Mouse (Mus musculus) ovary, postnatal 14 days (tissue): ENCODE measurements around the gene Gpr88.
A peak's percentile ranks its signal among the peaks of the same experiment; 100 is the strongest.

Experiments
- DNase-seq: peaks from one replicate; pipeline ENCODE4 v3.0.0; 2022; ENCODE audit warnings: low spot score

The Gpr88 gene

DNA sequence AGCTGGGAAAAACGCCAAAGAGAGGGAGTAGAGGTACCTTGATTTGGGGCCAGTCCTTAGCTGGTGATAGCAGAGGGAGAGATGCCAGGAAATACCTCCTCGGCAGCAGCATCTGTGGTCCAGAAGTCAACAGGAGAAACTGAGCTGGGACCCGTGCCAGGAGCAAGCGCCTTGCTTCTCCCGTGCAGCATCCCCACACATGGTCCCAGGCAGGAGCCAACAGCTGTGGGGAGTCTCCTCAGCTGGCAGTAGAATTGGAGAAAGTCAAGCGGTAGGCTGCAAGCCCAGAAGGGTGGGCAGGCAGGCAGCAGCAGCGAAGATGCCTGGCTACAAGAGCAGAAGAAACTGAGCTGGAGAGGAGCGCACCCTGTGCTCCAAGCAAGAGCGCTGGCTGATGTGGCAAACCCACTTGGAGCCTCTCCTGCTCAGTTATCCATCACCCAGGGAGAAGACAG lies at the start of gene Gpr88:
Gene Gpr88 (minus strand): TSS at position 427 of the 455 bp plus-strand sequence.
- DNase-seq = peak; percentile 61

DNA sequence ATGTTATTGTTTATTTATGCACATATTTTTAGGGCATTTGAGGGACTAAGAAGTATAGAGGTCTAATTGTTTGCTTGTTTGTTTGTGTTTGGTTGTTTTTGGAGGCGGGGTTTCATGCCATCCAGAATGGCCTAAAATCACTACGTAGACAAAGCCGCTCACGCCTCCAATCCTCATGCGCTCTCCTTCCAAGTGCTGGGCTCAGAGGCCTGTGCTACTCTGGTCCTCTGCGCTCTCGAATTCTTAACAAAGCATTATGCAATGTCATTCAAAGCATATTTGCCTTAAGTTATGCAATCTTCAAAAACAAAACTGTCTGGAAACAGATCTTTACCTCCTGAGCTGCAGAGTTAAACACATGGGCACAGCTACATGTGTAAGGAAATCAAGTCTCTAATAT lies 49.3 kb upstream of the Gpr88 start:
- no peak for DNase-seq

DNA sequence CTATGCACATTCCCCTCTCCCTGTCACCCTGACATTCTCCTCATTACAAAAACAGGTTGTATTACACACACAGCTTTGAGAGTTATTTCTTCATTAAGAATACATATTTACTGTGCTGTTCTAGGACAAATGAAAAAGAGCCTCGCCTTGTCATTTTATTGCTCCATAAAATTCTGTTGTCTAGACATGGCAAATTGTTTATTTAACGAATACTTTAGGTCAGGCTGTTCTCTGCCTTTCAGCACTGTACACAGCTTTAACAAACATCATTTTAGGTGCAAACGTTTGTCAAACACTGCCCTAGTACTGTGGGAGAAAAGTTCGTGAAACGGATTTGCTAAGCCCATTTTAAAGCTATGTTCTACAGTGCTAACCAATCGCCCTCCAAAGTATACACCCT lies 48.5 kb upstream of the Gpr88 start:
- DNase-seq = no peak

DNA sequence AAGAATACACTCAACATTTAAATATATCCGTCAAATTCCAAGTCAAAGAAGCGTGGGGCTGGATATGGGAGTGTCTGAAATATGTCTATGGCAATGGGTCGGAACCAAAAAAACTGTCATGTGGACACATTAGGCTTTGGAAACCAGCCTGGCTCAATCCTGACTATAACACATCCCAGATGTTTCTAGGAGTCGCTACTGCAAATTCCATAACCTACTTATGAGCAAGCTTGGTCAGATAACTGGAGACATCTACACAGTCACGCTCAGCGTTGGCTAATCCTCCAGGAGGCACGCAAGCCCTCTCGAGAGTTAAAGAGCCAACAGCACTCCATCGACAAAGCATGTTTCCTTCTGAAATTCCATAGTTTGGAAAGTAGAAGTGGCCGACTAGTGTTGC lies 45.4 kb upstream of the Gpr88 start:
- DNase-seq = no peak

DNA sequence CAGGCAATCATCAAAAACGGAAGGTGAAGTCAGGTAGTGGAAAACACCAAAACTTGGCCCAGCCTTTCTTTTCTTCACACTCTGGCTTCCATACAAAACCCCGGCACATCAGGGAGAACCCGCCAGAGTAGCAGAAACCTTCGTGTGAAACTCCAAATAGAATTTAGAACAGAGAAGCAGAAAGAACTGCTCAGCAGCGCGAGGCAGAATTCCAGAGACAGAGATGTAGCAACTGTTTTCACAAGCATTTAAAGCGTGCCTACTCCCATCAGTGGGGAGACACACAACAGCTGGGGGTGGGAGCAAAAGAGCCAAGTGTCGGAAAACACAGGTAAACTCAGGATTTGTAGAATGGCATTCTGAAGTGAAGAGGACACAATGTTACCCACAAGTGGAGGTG lies 44.7 kb upstream of the Gpr88 start:
- DNase-seq = no peak

DNA sequence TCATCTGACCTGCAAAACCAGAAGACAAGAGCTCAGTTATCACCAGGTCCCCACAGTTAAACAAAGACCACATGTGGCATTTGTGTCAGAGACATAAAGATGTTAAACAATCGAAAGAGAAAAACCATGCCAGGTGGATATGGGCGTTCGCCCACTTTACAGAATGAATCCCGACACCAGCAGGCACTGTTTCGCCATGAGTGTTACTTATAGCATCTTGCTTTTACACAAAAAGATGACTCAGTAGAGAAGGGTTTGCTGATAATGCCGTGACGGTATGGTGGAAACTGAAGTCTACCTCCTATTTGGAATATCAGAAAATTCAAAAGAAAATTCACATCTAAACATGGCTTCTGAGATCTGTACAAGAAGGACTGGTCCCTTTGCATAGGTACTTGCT lies 43.9 kb upstream of the Gpr88 start:
- no peak for DNase-seq

DNA sequence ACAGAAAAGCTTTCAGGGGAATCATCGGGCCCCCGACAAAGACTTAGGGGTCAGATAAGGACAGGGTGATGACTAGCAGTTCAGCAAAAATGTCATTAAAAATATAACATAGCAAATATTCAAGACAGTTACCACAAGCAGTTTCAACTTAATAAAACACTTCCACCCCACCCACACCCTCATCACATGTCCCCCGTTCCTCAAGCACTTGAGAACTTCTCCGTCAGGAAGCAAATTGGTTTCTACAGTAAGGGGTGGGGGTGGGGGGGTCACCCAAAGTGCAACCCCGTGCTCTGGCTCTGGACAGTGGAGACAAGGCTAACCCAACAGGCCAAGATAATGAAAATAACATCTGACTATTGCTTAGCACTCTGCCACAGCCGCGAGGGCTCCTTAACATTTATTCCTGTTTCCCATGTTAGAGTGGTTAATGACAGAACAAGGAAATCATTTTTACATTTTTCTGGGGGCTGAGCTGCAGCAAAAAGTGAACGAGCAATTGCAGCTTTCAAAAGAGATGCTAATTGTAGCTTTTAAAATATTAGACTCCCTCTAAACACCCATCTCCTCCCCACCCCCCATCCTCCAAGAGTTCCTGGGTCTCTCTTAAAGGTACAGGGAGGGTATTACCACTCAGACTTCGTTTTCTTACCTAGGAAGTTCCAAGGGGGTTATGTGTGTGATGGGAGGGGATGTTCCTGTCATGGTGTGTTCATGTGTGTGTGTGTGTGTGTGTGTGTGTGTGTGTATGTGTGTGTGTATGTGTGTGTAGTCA lies 36.9 kb upstream of the Gpr88 start:
- no peak for DNase-seq

DNA sequence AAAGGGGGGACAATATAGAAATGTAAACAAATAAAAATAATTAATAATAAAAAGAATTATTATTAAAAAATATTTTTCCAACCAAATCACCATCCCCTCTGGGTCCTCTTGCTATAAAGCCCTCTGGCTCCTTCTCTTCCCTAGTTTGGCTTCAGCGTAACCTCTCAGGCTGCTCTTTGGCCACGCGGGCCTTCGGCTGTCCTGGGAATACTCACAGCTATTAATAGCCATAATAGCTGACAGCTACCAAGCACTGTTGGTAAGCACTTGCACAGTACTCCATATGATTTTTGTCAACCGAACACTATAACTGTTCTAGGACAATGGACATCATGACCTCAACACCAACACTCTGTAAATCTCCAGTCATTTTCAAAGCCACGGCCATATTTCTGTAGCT lies 35.5 kb upstream of the Gpr88 start:
- DNase-seq = no peak

DNA sequence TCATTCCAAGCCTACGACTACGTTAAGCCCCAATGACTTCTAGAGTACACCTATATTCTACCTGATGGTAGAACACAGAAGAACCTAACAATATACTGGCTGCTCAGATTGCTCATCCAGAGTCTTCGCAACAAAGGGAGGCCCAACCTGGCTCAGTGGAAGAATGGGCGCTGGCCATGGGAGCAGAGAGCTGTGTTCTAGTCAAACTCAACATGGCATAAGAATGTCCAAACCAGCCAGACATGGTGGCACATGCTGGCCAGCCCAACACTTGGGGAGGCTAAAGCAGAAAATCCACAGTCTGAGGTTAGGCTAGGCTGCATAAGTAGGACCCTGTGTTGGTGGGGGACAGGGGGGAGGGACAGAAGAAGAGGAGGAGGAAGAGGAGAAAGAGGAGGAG lies 31.4 kb upstream of the Gpr88 start:
- no peak for DNase-seq

DNA sequence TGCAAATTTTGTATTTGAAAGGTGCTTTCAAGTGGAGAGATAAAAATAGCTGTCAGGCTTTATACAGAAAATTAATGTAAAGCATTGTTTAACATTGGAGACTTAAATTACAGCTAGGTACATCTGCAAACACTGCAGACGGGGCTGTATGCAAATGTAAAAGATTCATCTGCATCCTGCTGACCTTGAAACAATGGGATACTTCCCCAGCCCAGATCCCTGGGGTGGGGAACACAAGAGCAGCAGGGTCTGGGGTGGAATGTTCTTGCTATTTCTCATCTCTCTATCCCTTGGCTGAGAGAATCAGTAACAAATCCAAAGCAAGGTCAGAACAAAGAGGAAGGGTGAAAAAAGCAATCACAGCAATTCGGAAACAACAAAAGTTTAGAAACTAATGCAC lies 30.7 kb upstream of the Gpr88 start:
- no peak for DNase-seq

DNA sequence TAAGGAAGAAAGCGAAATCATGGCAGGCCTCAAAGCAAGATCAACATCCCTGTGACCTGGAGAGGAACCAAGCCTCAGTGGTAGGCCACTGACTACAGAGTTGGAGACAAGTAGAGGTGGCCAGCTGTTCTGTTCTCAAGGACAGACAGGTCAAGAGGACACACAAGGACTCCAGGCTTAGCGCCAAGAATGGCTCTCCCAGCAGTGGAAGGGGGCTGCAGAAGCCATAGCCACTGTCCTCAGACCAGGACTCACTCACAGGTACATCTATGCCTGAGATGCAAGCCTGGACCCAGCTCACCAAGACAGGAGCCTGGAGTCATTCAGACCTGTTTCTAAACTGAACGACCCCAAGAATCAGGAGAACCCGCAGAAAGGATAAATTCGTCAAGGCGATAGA lies 28.4 kb upstream of the Gpr88 start:
- DNase-seq = no peak

DNA sequence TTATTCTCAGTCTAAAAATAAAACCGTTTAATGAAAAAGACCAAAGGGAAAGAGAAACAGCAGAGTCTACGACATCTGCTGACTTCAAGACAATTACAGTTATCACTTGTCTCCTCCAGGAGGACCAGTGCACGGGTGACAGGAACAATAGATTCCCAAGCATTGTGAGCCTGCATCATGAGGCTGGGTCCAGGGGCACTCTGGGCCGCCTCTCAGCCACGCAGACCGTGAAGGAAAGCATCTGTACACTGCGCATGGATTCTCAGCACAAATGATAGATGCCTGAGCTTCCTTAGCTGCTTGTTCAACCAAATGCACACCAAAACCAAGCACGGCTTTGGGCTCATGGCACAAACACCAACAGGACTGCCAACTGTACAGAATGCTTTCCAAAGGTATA lies 23.8 kb upstream of the Gpr88 start:
- DNase-seq = no peak

DNA sequence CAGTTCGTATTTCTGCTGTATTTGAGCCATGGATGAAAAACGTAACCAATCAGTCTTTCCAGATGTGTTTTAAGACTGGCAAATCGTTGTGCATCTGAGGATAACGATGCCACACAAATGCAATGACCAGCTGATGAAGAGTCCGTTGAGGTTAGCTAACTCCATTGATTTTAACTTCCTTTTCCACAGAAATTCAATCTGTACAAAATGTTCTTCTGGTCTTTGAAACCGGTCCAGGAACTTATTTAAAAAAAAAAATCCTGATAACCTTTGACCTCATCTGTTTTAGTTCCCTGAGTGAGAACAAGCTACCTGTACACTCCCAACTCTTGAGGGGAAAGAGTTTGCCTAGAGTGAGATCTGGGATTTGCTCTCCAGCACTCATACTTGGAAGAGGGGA lies 18.4 kb upstream of the Gpr88 start:
- DNase-seq = no peak

DNA sequence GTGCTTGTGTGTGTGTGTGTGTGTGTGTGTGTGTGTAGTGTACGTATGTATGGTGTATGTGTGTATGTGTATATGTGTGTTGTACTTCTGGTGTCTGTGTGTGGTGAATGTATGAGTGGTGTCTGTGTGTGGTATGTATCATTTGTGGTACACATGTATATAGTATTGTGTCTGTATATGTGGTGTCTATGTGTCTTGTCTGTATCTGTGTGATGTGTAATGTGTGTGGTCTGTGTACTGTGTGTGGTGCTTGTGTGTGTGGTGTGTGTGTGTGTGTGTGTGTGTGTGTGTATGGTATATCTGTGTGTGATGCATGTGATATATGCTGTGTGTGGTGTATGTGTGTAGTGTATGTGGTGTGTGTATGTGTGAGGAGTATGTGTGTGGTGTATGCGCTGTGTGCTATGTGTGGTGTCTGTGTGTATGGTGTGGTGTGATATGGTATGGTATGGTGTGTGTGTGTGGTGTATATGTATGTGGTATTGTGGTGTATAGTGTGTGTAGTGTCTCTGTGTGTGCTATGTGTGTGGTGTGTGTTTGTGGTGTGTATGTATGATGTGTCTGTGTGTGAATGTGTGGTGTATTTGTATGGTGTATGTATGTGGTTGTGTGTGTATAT lies 13.8 kb upstream of the Gpr88 start:
- no peak for DNase-seq

DNA sequence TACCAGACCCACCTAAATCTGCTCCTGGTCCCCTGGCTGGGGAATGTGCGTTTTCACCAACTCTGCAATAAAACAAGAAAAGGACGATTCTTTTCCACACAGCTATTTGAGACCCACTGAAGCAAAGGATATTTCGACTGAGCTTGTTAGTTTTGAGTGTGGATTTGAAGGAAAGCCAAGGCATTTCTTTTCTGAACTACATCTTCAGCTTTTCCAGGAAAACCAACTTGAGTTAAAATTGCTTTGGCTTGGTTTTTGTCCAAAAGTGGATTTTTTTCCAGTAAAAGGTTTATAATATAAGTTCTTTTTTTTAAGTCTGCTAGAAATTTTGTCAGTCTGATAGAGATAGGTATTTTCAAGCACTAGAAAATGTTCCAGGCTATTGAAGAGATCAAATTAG lies 13.1 kb upstream of the Gpr88 start:
- DNase-seq = no peak

DNA sequence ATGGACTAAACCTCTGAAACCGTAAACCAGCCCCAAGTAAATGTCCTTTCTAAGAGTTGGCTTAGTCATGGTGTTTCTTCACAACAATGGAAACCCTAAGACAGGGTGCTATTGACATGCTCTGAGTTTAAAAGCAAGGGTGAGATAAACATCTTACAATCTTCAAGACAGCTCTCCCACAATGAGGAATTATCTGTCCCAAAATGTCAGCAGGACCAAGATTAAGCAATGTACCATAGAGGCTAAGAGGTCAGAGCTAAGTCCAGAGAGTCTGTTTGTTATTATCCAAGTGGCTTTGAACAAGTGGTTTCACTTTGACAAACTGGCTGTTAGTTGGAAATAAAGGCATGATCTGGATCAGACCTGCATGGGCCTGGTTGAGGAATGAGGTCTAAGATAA lies 10.7 kb upstream of the Gpr88 start:
- no peak for DNase-seq

DNA sequence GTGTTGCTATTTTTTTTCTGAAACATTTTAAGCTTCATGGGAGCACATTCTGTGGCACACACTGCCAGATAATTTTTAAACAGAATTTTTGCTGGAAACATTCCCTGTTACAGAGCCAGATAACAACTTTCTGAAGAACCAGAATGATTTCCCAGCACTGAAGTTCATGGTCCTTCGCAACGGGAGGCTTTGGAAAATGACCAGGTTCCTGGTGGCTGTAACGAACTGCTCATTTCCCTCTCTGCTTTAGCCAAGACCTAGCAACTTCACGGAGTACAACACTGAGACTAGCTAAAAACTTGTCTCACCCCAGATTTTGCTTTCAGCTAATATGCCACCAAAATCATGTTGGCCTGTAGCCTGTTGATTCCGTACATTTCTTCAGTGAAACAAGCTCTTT lies 9.8 kb upstream of the Gpr88 start:
- DNase-seq = no peak

DNA sequence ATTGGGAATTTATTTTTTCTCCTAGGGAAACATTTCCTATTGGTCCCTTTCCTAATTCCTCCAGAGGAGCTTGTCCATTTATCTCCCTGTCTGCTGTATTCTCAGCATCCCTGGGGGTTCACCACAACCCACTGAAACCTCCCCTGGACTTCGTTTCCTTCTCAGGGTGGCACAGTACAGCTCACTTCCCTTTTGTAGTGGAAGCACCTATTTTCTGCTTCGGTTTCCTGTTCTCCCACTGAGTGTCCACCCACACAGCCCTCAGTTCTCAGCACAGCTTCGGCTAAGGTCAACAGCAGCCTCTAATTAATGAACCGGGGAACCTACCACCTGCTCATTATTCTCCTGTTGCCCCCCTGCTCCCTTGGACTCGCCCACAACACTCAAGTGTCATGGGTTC lies 2.8 kb upstream of the Gpr88 start:
- DNase-seq = no peak

DNA sequence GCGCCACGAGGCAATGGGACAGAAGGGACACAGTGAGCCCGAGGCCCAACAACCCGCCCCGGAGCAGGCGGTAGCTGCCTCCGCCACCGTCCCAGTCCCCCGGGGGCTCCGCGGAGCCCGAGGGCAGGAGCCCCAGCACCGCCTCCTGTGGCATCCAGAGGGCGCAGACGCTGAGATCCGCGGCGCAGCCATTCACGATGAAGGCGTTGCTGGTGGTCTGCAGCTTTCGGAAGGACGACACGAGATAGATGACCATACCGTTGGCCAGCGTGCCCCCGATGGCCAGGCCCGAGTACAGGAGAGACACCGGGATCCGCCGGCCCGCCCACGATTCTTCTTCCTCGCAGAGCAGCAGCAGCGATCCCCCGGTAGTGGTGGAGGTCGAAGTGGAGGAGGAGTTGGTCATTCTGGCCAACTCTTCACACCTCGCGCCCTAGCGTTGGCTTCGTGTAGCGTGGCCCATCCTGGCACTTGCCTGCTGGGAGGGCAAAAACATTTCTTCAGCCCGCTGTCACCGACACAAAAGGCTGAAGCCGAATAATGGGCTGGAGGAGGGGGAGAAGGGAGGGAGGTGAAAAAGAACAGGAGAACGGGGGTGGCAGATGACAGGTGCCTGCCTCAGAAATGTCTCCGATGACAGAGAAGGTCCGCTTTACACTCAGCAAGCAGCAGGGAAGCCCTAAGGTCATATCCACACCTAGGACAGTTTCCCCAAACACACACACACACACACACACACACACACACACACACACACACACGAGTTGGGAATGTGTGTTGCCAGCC lies 855 bp downstream of the Gpr88 start:
- peak; percentile 19 for DNase-seq

DNA sequence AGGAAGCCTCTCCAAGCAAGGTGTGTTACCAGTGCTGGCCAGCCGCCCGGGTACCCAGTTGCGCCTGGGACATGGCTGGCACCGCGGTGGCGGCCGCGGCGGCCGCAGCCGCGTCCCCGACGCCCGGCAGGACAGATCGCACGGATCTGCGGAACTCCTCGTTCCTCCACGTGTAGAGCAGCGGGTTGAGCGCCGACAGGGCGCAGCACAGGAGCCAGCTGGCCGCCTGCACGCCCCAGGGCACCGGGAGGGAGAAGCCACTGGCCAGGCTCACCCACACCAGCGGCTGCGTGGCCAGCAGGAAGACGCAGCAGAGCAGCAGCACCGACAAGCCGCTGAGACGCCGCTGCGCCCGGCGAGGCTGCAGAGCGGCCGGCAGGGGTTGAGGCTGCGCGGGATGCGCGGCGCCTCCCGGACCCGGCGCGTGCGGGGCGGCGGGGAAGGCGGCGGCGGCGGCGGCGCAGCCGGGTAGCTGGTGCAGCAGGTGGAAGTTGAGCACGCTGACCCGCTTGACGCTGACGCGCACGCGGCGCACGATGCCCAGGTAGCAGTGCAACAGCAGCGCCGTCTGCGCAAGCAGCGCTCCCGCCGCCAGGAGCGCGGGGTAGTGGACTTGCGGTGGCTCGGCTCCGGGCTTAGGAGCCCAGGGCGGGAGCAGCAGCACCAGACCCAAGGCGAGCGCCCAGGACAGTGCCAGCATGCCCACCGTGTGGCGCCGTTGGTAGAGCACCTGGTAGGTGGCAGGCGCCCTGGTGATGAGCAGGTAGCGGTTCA lies 1.6 kb downstream of the Gpr88 start:
- peak; percentile 29 for DNase-seq

DNA sequence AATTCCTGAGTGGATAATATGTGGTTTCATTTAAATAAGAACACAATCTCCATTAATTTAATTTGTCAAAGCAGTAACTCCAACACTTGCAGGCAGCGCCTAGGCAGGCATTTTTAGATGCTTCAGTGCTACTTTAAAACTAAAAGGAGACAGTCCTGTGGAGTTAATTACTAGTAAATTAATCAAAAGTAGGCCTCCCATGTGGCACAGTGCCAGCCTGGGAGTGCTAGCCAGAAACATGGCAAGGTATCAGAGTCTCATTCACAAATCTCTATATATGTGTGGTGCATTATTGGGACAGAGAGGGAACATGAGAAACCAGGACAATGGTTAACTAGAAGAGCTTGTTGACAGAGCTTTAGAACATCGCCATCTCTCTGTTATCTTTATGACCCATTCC lies 4.3 kb downstream of the Gpr88 start:
- no peak for DNase-seq

DNA sequence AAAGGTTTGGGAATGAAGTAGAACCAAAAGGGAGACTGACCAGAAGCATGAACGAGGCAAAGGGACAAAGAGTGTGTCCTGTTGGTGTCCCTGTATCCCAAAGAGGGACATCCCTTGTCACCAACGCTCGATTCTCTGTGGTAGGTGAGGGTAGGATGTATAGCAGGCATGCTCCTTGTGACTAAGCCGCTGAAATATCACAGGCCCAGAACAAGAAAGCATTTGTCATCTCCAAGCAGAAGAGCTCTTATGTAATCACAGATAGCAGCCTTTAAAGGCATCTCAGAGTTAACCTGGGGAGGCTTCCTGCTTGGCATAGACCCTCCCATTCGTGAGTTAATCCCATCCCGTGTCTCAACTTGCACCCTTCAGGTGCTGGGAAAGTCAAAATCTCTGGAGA lies 8.8 kb downstream of the Gpr88 start:
- DNase-seq = no peak
